Mouse (Mus musculus): ENCODE measurements around the gene Tbata.

- TF ChIP-seq HCFC1 (IDR thresholded peaks at IDR 0.05; ENCODE audit: borderline replicate concordance, insufficient read depth, low read length) (no peak), ZC3H11A (IDR thresholded peaks at IDR 0.05; ENCODE audit: borderline replicate concordance, low read depth, low read length) (no peak), ZNF384 (IDR thresholded peaks at IDR 0.05; ENCODE audit: low read depth, low read length) (no peak), CHD2 (IDR thresholded peaks at IDR 0.05; ENCODE audit: low read depth, low read length) (no peak), MAFK (IDR thresholded peaks at IDR 0.05; ENCODE audit: insufficient read depth, low read depth, low read length) (no peak)
These were observed 32.2 kb downstream of the Tbata start for GRCm38 (mm10) chr10:61203930-61204329.
